Mouse (Mus musculus): ENCODE data around the gene Dcdc2b.
A peak's percentile ranks its signal among the peaks of the same experiment; 100 is the strongest.

Gene Dcdc2b

DNA sequence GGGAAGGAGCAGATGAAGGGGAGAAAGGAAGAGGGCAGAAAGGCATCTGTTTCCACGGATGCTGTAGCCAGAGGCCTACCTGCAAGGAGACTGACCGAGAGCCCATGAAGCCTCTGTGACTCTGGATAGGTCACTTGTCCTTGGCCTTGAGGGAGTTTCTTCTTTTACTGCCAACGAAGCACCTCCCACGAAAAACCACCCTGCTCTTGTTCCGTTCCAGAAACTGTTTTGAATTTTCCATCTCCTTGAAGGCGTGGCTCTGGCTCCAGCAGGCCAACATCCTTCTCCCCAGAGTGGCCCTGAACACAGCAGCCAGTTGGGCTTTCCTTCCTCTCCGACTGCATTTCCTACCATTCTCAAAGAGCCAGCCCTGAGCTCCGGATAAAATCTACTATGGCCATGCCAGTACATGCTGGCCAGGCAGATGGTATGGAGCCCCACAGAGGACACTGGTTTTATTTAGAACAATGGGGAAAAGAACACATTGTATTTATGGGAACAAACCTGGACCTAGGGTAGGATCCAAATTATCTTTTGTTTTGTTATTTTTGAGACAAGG lies 7.3 kb upstream of the Dcdc2b start:
- DNase-seq (ENCODE audit: low read depth): peak; percentile 41

DNA sequence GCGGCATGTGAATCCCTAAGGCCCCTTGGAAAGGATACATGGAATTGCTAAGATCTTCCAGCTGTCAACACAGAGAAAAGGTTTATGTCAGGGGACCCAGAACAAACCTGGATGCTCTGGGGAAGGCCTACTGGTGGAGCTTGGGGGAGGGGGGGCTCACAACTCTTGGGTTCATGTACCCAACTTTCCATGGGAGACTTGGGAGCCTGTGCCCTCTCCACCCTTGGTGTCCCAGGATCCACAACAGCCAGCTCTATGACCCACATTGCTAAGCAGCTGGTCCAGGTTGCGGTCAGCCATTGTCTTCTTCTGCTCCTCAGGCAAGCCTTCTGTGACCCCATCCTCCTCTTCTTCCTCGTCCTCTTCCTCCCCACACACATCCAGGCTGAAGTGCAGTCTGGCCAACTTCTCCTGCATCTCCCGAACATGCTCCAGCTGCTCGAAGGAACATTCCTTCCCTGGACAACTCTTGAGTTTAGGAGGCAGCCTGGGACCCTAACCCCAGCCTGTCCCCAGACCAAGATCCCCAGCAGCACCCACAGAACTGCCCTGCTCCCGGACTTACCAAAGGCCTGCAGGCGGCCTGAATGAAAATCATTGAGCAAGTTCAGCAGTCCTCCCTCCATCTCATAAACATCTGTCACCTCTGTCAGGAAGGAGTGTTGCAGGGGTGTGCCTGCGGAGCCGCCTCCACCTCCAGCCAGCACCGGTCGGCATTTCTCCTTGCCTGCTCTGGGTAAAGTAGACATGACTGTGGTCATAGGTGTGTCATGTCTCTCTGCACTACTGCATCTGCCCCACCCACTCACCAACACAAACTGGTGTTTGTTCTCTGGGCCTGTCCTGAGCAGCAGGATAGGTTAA lies 6.6 kb upstream of the Dcdc2b start:
- DNase-seq (ENCODE audit: low read depth): no peak

DNA sequence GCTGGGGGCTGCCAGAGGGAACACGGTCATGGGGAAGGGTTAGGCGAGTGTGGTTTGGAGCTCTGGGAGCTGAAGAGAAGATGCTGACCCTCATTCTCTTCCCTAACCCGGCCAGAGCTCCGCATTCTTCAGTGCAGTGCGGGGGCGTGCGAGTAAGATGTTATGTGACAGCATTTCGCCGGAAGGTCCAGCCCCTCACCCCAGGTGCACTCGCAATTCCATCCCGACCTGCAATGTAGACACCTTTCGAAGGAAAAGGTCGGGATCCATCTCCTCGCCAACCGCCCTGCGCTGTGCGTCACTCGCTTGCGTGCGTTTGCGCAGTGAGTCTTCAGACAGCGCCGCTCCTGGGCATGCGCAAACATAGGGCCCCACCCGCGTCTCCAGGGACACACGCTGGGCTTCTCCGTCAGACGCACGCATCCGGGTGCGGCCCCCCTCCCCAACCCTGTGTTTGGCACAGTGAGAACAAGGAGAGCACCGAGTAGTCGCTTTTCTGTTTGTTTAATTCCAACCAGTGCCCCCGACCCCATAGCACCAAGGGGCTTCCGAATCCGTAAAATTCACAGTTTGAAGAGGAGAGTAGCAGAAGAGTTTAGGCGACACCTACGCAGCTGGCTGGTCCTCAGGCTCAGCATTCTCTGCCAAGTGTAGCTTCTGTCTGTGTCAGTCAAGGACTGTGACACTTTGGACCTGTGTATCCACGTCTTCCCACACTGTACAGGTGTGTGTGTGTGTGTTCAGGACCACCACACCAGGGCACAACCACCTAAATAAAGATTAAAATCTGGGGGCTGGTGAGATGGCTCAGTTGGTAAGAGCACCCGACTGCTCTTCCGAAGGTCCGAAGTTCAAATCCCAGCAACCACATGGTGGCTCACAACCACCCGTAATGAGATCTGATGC lies 5.0 kb upstream of the Dcdc2b start, which contains the start of gene Iqcc:
Iqcc (minus strand) TSS at position 314 of the 906 bp plus-strand sequence.
- DNase-seq (ENCODE audit: low read depth): peak; percentile 82

DNA sequence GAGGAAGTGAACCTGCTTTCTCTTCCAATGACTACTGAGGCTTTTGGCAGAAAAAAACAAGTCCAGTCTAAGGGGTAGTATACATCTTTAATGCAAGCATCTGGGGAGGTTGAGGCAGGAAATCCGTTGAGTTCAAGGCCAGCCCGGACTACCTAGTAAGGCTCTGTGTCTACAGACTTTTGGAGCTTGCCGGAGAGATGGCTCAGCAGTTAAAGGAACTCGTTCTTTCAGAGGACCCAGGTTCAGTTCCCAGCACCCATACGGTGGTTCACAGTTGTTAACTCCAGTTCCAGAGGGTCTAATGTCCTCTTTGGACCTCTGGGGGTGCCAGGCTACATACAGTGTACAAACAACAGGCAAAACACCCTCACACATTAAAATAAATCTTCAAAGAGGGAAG lies 4.0 kb upstream of the Dcdc2b start:
- no peak for DNase-seq (ENCODE audit: low read depth)

DNA sequence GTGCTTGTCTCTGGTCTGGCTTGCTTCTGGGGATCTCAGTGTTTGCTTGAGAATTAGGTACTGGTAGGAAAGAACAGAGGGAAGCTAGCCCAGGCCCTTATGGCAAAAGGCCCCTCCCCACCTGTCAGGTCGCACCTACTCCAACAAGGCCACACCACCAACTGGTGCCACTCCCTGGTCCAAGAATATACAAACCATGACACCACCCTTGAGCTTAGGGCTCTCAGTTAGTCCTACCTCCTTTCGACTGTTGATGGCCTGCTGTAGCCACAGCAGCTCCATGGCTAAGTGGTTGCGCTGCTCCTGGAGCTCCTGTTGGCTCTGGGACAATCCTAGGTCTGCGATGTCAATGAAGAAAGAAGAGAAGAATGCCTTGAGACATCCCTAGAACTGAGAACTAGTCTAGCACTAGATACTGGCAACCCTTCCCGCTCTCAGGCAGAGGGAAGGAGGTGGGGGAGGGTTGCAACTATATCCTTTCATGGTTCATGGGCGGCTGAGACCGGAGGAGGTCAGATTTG lies 3.1 kb upstream of the Dcdc2b start:
- DNase-seq (ENCODE audit: low read depth): no peak

DNA sequence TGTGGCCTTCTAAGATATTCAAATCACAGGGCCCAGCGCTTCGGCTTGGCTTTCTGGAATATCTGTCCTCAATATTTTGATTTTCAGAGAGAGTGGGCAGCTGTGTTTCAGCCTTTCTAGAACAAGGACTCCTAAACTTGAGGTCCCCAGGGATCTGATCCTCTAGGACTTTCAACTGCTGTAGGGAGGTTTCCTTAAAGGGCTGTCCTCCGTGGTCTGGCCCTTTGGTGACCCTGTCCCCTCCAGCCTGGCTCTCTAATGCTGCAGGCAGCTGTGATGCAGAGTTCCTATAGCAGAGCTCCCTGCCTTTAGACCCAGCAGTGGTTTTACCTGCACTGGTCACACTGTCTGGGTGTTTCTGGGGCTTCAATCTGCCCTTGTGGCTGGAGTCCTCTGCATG lies 2.6 kb upstream of the Dcdc2b start:
- DNase-seq (ENCODE audit: low read depth): no peak

DNA sequence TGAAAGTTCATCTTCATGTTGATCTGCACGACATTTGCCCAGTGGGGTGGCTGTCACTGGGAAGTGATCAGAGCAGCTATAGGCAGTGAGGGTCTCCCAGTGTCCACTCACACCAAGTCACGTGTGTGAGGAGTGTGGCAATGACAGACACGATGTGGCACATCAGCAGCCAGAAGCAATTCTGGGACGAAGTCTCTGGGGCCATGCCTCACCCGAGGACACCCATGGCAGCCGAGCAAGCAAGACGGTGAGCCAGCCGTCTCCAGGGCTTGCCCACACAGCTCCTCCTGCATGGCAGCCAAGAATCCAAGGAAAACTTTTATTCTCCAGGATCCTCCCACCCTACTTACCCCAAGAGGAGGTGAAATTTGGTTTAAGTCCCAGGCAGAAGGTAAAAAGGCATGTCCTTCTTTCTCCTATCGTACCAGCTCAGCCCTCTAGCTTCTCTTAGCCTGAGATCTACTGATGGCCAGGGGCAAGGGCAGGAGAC lies 1.8 kb upstream of the Dcdc2b start:
- no peak for DNase-seq (ENCODE audit: low read depth)

DNA sequence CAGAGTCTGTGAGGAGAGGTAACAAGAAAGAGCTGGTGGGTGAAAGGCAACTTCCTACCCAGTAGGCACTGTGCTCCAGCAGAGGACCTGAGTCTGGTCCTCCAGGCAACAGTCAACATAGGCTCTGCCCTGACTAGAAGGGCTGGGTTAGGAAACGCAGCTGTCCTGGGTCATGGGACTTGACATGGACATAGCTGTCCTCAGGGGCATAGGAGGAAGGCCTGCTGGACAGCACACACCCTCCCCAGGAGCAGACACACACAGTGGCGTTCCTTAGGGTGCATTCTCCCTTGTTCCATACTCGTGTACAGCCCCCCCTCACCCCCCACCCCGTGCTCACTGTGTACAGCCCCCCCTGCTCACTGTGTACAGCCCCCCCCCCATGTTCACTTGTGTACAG lies 3.6 kb downstream of the Dcdc2b start:
- no peak for DNase-seq (ENCODE audit: low read depth)

DNA sequence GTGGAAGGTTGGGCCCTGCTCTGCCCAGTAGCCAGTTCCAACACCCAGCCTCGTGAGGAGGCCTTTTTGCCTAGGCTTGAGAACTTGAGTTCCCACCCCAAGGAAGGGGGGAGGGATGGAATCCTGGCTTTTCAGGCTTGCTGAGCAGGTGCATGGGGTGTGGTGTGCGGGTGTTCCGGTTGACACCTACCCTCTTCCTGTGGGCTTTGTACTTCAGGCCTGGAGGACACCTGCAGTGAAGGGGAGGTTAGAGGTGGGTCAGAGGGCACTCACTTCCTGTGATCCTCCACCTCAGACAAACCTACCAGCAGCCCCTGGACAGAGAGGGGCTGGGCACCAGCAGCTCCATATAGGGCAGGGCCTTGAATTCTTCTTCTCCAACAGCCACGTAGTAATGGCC lies 4.0 kb downstream of the Dcdc2b start:
- DNase-seq (ENCODE audit: low read depth): no peak

DNA sequence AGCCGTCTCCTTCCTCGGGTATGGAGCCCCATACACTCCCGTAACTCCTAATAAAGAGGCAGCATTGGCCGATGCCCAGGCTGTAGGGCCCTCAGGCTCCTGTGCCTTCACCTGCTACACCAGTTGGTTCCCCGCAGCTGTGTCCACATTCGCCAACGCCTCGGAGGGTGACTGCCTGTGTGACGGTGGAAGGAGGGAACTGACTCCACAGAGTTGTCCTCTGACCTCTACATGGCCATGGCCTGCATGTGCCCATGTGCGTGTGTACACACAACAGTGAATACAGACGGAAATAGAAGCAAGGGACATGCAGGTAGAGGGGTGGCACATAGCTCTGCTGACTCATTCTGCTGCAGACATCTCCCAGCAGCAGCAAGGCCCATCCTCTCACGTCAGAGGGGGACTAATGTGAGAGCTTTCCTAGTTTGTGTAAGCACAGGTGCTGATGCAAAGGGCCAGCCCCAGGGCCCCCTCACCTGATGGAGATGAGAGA lies 4.9 kb downstream of the Dcdc2b start:
- DNase-seq (ENCODE audit: low read depth): no peak

DNA sequence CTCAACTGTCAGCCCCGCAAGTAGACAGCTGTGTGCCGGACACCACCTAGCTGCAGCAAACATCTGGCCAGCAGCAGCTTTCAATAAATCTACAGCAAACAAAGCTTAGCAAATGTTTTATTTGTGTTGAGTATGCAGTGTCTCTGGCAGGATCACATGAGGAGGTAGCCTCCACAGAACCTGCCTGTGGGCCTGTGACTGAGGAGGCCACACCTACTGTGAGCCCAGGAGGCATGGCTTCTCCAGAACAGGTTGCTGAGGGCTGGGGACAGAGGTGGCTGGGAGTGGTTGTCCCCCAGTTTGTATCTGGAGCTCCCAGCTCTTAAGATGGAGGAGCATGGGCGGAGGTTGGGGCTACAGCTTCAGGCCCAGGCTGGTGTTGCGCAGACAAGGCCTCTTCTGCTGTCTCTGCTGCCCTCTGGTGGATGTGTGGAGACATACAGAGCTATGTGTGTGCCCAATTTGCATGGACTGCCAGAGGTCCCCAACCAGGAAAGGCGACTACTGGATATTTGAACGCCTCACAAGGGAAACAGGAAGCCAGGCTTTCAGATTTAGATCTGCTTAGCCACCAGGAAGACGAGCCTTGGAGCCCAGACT lies 5.5 kb downstream of the Dcdc2b start:
- peak; percentile 49 for DNase-seq (ENCODE audit: low read depth)

DNA sequence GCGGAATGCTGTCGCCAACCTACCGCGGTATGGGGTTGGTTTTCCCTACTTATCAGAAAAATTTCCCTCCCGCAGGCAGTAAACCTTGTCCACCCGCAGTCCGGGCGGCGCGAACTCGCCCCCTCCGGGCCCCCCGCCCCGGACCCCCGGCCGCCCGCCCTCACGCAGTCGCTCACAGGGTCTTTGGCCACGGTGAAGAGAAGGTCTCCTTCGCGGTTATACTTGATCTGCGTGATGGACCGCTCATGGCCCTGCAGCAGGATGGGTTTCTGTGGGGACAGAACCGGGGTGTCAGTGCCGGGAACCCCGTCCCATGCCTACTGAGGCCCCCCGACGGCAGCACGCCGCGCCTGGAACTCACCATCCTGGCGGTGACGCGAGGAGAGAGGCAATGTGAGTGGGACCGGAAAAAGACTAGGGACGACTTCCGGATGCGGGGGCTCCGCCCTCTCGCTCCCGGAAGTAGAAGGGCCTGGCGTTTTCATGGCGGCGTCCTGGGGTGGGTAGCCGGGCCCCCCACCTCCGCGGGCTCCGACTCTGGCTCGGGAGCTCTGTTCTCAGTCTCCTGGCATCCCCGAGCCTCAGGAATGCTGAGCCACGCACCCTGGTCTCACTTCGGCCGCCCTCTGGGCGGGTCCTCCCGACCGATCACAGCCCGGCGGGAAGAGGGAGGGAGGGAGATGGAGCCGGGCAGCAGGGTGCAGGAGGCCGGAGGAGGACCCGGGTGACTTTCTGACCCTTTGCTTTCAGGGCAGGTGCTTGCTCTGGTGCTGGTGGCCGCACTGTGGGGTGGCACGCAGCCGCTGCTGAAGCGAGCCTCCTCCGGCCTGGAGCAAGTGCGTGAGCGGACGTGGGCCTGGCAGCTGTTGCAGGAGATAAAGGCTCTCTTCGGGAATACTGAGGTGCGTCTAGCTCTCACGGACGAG lies 13.6 kb downstream of the Dcdc2b start, which contains the start of the genes Eif3i and Tmem234:
Eif3i (minus strand) TSS at position 416 of the 926 bp plus-strand sequence.
Tmem234 (plus strand) TSS at position 436 of the 926 bp plus-strand sequence.
- peak; percentile 40 for DNase-seq (ENCODE audit: low read depth)

DNA sequence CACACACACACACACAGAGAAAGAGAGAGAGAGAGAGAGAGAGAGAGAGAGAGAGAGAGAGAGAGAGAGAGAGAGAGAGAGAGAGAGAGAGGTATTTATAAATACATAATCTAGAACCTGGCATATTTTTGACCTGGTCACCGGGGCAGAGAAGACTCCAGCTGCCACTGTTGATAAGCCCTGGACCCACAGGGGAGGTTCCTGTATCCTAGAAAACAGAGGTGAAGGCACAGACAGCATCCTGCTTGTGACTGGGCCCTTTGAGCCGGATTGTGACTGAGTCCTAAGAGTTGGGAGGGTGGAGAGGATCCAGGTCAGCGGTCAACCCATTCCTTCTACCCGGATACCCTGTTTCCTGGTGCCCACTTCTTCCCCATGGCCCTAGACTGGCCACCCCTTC lies 25.2 kb downstream of the Dcdc2b start:
- no peak for DNase-seq (ENCODE audit: low read depth)

DNA sequence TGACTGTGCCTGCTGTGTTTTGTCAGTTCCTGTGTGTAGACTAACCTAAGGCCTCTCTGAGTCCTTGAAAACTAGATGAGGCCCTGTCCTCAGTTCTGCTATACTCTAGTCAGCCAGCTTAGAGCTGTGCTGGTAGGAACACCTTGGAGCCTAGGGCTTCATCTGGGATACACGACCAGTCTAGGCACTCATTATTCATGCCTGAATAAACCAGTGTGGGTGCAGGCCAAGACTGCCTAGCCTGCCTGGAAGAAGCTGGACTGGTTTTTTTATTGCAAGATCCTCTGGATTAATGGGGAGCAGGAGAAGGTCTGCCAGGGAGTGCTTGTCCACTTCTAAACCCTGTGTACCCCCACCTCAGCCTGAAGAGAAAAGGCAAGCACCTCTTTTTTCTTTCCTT lies 27.1 kb downstream of the Dcdc2b start:
- no peak for DNase-seq (ENCODE audit: low read depth)

DNA sequence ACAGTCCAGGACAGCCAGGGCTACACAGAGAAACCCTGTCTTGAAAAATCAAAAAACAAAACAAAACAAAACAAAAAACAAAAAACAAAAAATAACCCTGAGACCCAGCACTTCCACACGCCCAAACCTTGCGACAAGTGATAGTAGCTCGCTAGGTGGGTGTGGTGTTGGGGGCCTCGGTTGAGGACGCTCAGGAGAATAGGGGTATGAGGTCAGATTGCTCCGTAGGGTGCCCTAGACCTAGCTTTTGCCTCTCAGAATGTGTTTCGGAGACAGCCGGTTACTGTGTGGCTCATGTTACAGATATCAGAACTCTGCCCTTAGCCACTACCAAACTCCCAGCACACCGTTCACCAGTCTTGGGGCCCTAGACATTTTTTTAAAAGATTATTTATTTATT lies 28.3 kb downstream of the Dcdc2b start:
- no peak for DNase-seq (ENCODE audit: low read depth)

DNA sequence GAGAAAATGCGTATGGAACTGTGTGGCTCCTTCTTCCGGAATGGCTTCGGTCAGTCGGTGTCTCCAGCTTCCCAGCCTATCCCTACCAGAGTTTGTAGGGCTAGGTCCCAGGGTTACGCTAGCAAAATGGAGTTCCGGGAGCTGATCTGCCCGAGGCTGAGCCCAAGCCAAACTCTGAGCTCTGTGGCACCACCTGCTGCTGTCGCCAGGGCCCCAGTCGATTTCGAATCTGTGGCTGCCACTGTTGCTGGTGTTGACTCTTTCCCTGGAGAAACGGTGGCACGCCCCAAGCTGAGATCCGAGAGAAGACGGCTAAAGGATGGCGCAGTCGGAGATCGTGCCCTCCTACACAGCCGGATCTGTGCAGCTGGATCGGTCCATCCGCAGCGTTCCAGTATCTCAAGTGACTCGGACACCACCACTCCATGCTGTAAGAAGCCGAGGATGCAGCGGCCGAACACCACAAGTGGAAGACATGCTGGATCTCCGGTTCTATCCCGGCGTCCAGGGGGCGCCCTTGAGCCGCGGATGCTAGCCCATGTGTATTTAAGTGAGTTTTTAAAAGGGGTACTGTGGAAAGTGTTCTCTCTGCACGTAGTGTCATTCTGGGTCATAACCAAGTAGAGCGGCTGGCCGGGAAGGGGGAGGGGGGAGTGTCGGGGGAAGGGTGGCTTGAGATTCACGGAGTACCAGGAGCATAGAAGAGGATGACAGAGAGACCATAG lies 29.0 kb downstream of the Dcdc2b start:
- DNase-seq (ENCODE audit: low read depth): peak; percentile 51

DNA sequence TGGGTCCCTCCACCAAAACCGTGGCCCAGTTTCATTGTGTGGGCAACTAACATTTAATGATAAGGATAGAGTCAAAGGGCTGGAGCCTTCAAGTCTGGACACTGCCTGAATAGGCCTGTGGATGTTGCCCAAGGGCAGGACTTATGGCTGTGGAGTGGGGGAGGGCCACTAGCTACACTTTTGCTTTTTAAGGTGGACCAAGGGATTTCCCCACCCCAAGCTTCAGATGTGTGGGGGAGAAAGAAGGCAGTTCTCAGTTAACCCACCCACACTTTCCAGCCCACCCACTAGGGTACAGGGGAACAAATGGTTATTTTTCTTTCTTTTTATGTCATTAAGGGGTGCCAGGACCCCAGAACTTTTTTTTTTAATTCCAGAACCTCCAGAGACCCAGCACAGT lies 29.7 kb downstream of the Dcdc2b start:
- no peak for DNase-seq (ENCODE audit: low read depth)

DNA sequence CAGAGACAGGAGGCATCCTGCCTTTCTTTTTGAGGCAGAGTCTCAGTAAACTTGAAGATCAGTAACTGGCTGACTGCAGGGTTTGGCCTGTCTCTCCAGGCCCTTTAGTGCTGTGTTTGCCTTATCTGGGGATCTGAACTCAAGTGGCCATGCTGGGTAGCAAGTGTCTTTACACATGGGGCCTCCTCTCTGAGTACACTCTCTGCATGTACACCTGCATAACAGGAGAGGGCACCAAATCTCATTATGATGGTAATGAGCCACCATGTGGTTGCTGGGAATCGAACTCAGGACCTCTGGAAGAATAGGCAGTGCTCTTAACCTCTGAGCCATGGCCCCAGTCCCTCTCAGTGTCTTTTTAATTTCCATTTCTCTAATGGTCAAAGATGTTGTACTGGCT lies 31.8 kb downstream of the Dcdc2b start:
- DNase-seq (ENCODE audit: low read depth): no peak

DNA sequence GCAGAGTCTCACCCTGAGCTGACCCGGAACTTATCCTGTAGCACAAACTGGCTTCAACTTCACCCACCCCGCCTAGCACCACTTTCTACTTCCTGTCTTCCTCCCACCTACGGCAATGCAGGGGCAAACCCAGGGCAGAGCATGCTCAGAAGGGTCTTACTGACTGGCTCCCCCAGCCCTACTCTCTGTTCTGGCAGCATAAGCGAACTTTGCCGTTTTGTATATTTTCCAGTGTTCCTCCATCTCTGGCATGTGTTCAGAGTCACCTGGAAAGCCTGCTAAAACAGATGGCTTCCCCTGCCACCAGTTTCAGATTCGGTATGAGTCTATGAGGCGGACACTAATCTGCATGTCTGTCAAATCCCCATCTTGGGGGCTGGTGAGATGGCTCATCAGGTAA lies 33.7 kb downstream of the Dcdc2b start:
- no peak for DNase-seq (ENCODE audit: low read depth)

DNA sequence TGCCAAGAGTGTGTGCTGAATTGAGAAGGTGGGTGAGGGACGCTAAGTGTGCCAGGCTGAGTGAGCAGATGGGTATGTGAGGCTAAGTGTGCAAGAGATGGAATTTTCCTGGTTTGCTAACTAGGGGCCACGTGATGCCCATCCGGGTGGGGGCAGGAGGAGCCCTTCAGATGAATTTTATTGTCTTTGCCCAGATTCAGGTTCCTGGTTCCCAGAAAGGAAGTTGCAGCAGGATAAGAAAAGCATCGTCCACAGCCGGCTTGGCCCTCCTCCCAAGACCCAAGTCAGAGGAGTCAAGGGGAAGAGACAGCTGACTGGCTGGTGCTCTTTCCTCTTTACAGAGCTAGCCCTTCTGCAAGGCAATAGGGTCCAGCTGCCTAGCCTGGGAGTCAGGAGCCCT lies 35.6 kb downstream of the Dcdc2b start, which contains the start of gene Fam167b:
Fam167b (minus strand) TSS at position 84 of the 400 bp plus-strand sequence.
- DNase-seq (ENCODE audit: low read depth): no peak
